Mouse (Mus musculus) cortical plate, adult 2 months (tissue): ENCODE measurements around the gene Ssmem1. TPM values are rescaled to one million over a fixed set of nuclear protein-coding genes. Genes with fewer than 3 reads are reported as not detected.
A peak's percentile ranks its signal among the peaks of the same experiment; 100 is the strongest.

ENCODE experiments used
- H3K27ac ChIP-seq: fragments of 200-500 bp; 2 replicates; pipeline ENCODE4 v1.5.1; 2012; ENCODE audit warnings: low read length, control low read depth, inconsistent platforms; ENCODE audit not compliant: insufficient read depth
- H3K4me1 ChIP-seq: fragments of 200-500 bp; 2 replicates; pipeline ENCODE4 v1.6.1; 2011; ENCODE audit warnings: low read length; ENCODE audit not compliant: control insufficient read depth, insufficient read depth
- H3K4me3 ChIP-seq: fragments of 200-500 bp; 2 replicates; pipeline ENCODE4 v1.5.1; 2011; ENCODE audit warnings: mild to moderate bottlenecking, low read length, control low read depth; ENCODE audit not compliant: insufficient read depth
- CTCF ChIP-seq: fragments of 200-500 bp; IDR thresholded peaks from 2 replicates; pipeline ENCODE4 v1.5.1; 2011; ENCODE audit warnings: mild to moderate bottlenecking, control low read depth, low read length; ENCODE audit not compliant: insufficient read depth; ENCODE audit errors: extremely low read depth
- POLR2A ChIP-seq: fragments of 200-500 bp; IDR thresholded peaks from 2 replicates; pipeline ENCODE4 v1.6.1; 2011; ENCODE audit warnings: mild to moderate bottlenecking, low read length, control low read depth; ENCODE audit not compliant: insufficient read depth; ENCODE audit errors: extremely low read depth
- polyA plus RNA-seq: library from polyadenylated mRNA; depleted of rRNA; stranded (reverse); fragments of >200 nt; gene quantifications from 2 replicates; pipeline ENCODE4 v1.2.3, GENCODE M21; 2012

Gene Ssmem1
- polyA plus RNA-seq, 1 experiment, result 0.10 TPM

DNA sequence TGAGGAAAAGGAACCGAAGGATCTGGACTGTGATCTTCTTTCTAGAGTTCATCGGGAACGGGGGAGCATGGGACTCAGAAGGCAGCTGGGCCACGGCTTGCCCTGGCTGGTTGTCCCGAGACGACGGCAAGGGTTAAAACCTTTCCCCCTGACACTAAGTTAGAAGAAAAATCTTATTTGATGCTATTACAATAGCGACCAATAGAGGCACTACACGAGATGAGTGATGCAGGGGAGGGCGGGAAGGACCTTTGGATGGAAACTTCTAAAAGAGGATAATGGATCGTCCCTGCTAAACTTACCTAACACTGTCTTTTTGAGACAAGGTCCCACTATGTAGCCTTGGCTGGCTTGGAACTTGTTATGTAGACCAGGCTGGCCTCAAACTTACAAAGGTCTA, 10.8 kb downstream of the Ssmem1 start:
- no peak overlapping the region for H3K4me3 ChIP-seq
- no peak overlapping the region for H3K27ac ChIP-seq
- H3K4me1 ChIP-seq, result no peaks in the 10 kb centered on the region
- no peak for TF ChIP-seq CTCF
- no peak for TF ChIP-seq POLR2A

DNA sequence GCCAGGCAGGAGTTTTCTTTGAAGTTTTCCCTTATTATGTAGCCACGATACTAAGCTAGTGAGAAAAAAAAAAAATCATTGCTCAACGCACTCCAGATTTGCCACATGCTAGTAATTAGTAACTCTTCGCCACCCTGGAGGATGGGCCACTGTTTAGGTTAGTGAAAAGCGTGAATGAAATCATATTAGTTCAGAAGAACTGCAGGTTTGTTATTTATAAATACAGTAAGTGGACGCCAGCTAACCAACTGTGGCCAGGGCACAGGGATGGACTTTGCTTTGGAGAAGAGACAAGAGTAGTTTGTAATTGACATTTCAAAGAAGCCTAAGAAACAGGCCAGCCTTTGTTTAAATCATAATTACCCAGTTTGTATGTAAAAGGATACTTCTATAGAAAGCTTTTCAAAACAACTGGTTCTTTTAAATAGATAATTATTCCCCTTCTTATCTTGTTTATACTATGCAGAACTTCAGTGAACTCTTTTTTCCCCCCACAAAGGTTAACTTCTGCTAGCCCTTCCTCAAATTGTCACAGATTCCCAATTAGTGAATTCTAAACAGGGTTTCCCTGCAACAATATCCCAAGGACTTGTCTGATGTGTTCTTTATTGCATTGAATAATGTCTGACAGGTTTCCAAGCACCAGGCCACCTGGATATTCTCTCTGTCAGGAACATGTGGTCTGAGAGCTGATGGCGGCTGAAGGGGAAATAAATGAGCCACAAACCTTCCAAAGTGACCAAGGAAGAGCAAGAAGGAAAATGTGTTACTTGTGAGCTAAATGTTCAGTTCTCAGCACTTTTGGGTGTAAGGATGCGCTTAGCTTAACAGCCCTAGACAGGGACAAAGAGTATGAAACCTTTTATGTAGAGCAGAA, 16.0 kb downstream of the Ssmem1 start:
- Histone ChIP-seq H3K27ac (no peak overlapping the region), H3K4me1 (peaks cover 2% of the 10 kb centered on the region), H3K4me3 (no peak overlapping the region)
- TF ChIP-seq POLR2A (no peak), CTCF (no peak)

DNA sequence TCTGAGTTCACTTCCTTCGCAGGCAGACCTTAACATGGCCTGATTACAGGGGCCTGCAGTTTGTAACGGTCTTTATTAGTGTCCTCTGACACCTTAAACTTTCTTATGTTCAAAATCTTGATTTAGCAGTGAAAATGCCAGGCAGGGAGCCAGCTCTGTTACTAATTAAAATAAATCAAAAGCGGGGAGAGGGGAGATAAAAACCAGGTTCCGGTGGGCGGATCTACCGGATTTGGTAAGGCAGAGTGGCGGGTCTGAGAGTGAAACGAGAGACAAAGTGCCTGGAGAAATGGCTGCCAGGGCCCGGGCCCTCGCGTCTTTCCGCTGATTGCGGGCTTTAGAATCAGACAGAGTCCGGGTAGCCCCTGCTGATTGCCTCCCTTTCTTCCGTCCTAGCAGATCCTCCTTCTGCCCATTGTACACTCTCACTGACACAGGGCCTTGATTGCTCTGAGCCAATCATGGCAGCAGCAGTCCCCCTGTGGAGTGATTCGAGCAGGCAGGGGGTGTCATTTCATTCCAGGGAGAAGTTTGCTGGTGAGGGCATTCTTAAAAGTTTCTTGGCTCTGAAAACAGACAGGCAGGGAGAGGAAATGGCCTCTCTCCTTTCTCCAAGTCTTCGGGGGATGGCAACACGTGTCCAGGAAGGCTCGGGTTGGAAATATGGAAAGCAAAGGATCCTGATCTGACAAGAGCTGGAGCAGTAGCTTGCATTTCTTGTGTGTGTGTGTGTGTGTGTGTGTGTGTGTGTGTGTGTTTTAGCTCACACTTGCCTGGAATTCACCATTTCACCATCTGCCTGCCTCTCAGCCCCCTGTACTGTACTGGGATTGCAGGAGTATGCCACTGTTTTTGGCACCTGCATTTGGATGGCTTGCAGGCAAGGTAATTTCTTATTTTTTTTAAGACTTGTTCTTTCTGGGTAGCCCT, 17.2 kb downstream of the Ssmem1 start:
- Histone ChIP-seq H3K4me1 (peaks cover 2% of the 10 kb centered on the region), H3K27ac (no peak overlapping the region), H3K4me3 (no peak overlapping the region)
- TF ChIP-seq CTCF (no peak), POLR2A (no peak)

DNA sequence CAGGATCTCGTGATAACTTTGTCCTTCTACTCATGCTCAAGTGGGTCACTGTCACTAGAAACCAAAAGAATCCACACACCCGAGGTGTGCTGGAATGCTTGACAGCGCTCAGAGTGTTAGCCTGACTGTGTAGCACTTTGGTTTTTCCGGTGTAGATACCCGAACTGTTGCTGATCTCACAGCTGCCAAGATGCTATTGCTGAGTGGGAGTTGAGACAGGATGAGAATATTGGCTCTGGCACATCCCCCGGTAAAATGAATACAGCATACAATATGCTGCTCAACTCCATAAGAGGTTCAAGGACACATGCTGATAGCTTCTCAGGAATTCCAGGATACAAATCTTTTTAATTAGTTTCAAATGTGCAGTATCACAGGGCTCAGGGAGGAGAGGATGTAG, 19.2 kb downstream of the Ssmem1 start:
- Histone ChIP-seq H3K4me1 (peaks cover 2% of the 10 kb centered on the region), H3K4me3 (no peak overlapping the region), H3K27ac (no peak overlapping the region)
- TF ChIP-seq POLR2A, result no peak
- TF ChIP-seq CTCF, result no peak

DNA sequence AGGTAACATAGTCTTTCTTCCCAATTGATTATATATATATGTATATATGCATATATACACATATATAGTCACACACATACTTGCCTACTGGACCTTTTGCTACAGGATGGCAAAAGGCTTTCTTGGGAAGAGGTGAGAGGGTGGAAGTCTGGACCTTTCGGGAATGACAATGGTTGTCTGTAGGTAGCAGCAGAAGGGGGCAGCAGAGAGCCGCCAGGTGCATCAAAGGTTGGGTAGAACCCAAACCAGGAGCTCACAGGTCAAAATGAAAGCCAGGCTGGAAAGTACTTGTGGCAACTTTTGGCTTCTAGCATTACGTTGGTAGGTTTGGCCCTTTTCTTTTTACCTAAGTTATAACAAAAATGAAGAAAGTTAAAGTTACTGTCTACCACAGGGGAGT, 25.7 kb downstream of the Ssmem1 start:
- H3K4me1 ChIP-seq, result no peaks in the 10 kb centered on the region
- no peak overlapping the region for H3K4me3 ChIP-seq
- TF ChIP-seq POLR2A (no peak), CTCF (peak; percentile 52)
- no peak overlapping the region for H3K27ac ChIP-seq

DNA sequence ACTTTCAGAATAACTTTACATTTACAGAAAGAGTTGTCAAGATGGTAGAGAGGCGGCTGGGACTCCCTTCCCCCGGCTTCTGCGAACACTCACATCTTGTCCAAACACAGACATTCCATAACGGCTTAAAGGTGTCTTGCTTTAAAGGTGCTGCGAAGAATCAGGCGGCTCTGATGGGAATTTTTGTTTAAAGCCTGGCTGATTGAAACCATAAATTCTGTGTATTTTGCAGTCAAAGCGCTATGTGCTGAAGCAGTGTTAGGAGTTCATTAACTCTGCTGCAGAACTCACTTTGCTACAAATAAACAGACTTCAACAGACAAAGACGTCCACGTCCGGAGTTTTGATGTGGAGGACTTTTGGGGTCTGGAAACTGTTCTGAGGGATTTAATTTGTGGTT, 28.6 kb downstream of the Ssmem1 start:
- Histone ChIP-seq H3K4me1 (no peaks in the 10 kb centered on the region), H3K27ac (no peak overlapping the region), H3K4me3 (no peak overlapping the region)
- TF ChIP-seq CTCF (no peak), POLR2A (no peak)

DNA sequence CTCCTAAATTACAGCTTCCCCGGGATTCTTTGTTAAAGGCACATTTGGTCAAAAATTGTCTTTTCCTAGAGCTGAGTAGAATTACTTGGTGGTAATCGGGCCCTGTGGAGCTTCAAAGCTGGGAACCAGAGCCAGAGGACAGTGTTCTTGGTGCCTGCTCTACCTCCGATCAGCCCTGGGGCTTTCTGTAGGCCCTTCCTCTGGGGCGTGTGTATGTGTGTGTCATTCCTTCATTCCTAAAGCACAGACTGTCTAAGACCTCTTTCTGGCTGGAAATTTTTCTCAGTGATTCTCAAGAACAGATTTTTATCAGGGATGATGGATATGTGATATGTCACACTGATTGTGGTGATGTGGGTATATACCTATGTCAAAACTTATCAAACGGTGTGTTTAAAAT, 29.2 kb downstream of the Ssmem1 start:
- Histone ChIP-seq H3K4me3 (no peak overlapping the region), H3K27ac (no peak overlapping the region), H3K4me1 (no peaks in the 10 kb centered on the region)
- TF ChIP-seq POLR2A, result no peak
- no peak for TF ChIP-seq CTCF

DNA sequence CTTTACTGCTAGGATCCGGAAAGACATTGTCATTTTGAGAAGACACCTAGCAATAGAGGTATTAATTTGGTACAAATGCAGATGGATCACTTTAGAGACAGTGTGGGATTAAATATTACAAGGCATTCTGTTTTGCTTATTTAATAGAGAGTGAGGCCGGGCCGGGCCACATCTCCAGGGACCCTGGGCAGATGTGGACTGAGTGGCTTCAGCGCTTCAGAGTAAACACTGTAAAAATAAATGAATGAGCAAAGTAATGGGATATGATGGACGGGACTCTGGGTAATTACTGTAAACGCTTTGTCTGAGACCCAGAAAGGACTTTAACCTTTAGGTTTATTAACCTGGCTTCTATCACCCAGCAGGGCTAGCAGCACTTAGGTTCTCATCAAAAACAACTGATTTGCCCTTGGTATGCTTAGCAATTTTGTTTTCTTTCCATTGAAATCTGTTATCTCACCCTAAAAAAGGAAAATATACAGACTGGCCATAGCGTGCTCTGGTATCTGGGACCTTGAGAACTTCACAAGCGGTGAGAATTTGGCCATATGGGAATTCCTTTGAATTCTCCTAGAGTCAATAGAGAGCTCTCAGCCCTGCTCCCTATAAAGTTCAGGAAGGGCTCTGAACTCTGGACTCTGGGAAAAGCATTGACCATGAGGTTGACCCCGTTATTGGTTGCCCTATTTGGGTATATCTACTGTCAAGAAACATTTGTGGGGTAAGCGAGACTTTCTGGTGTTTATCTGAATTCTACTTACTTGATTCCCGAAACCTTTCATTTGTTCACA, 31.6 kb downstream of the Ssmem1 start, which contains the start of gene Cpa2:
TSS of gene Cpa2 (plus strand) at position 574 of the 791 bp plus-strand sequence.
- TF ChIP-seq CTCF (no peak), POLR2A (no peak)

DNA sequence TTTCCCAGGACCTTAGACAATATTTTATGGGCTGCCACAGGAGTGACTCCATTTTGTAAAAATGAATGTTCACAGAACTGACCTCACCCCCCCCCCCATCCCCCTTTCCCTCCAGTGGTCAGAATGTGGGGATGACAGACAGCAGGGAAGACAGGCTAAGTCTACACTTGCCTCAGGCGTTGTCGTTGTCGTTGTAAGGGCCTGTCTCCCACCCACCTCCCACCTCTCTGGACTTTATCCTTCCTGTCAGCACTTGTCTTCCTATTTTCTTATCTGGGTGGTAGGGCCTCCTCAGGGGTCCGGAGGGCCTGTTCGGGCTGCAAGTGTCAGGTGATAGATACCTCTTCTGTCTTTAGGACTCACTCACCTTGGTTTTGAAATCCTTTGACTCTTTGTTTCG, 32.6 kb downstream of the Ssmem1 start:
- Histone ChIP-seq H3K4me1 (peaks cover 8% of the 10 kb centered on the region; the same call in 1 of the 2 replicates), H3K4me3 (no peak overlapping the region), H3K27ac (no peak overlapping the region)
- TF ChIP-seq CTCF (no peak), POLR2A (no peak)

More for the DNA sequence above, 31.6 kb downstream of the Ssmem1 start, which contains the start of gene Cpa2:
- Histone ChIP-seq H3K4me3 (no peak within 1 kb of the TSS), H3K27ac (no peak within 1 kb of the TSS), H3K4me1 (peaks cover 3% of the 10 kb centered on the region; the same call in 1 of the 2 replicates)
